Mouse (Mus musculus) midbrain, embryonic 14.5 days (tissue): ENCODE results near the gene Cdyl2. TPM values are rescaled to one million over a fixed set of nuclear protein-coding genes. Genes with fewer than 3 reads are reported as not detected.

ENCODE experiments used
- ATAC-seq: fragments of 200-750 bp; cut with Nextera tagmentation; 2 replicates; pipeline ENCODE4 v1.8.0; 2017; ENCODE audit warnings: moderate number of reproducible peaks, moderate library complexity; ENCODE audit not compliant: low FRiP score, low TSS enrichment
- DNase-seq: peaks from one replicate; pipeline ENCODE4 v3.0.0-alpha.2; 2015
- H3K27ac ChIP-seq: fragments of 300-500 bp; sonication (generic); replicated peaks from 2 replicates; pipeline ENCODE4 v1.5.1; 2014; ENCODE audit warnings: mild to moderate bottlenecking, low read depth, low read length, moderate library complexity
- H3K27me3 ChIP-seq: fragments of 300-500 bp; sonication (generic); 2 replicates; pipeline ENCODE4 v1.6.1; 2014; ENCODE audit warnings: low read length, control low read depth, mixed read lengths; ENCODE audit not compliant: control insufficient read depth, insufficient read depth
- H3K36me3 ChIP-seq: fragments of 300-500 bp; sonication (generic); 2 replicates; pipeline ENCODE4 v1.6.1; 2014; ENCODE audit warnings: low read length, control low read depth; ENCODE audit not compliant: control insufficient read depth, insufficient read depth
- H3K4me1 ChIP-seq: fragments of 300-500 bp; sonication (generic); 2 replicates; pipeline ENCODE4 v1.6.1; 2014; ENCODE audit warnings: mild to moderate bottlenecking, antibody characterized with exemption, low read length, control low read depth; ENCODE audit not compliant: control insufficient read depth, insufficient read depth
- H3K4me2 ChIP-seq: fragments of 300-500 bp; sonication (generic); 2 replicates; pipeline ENCODE4 v1.6.1; 2014; ENCODE audit warnings: mild to moderate bottlenecking, low read length, moderate library complexity
- H3K4me3 ChIP-seq: fragments of 300-500 bp; sonication (generic); replicated peaks from 2 replicates; pipeline ENCODE4 v1.5.1; 2014; ENCODE audit warnings: low read depth, low read length
- H3K9ac ChIP-seq: fragments of 300-500 bp; sonication (generic); replicated peaks from 2 replicates; pipeline ENCODE4 v1.6.1; 2014; ENCODE audit warnings: mild to moderate bottlenecking, low read length, moderate library complexity
- H3K9me3 ChIP-seq: fragments of 300-500 bp; sonication (generic); 2 replicates; pipeline ENCODE4 v1.6.1; 2016; ENCODE audit warnings: low read length, control low read depth, mixed read lengths; ENCODE audit not compliant: control insufficient read depth
- WGBS: fragments of 180-500 bp; shearing (Covaris S2); extraction: QIAGEN DNeasy Blood & Tissue Kit; methylation state at CpG from one replicate; pipeline ENCODE4 v1.1.7; 2014; 5-methylcytosine and 5-hydroxymethylcytosine counted together
- polyA plus RNA-seq: library from polyadenylated mRNA; unstranded; fragments of >200 nt; fragmentation: Nextera tagmentation; extraction: Ambion mirVana; gene quantifications from 2 replicates; pipeline ENCODE4 v1.2.1, GENCODE M21; 2014

The Cdyl2 gene
- polyA plus RNA-seq, 1 experiment from 2014 or later, result 10.3 TPM

DNA sequence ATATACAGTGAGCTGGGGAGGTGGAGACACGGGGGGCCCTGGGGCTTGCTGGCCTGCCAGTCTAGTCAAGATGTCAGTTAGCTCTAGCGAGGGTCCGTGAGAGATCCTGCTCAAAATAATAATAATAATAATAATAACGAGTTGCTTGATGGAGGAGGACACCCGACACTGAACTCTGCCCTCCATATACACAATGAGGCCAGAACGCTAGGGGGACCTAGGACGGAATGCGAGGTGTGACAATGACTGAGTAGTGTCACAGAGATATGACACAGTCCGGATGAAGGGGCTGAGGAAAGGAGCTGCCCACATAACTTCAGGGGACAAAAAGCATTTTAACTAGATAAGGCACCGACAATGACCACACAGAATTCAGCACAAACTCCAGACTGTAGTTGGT, 96.4 kb downstream of the Cdyl2 start:
- Histone ChIP-seq H3K27me3 (no peaks in the 10 kb centered on the region), H3K4me1 (no peaks in the 10 kb centered on the region), H3K9me3 (no peaks in the 10 kb centered on the region), H3K36me3 (no peaks in the 10 kb centered on the region), H3K4me3 (no peak overlapping the region), H3K27ac (no peak overlapping the region), H3K4me2 (no peak overlapping the region), H3K9ac (no peak overlapping the region)
- ATAC-seq, result no peak
- WGBS, result 89% methylated on average over 10 of the region's 10 CpGs
- no peak for DNase-seq

DNA sequence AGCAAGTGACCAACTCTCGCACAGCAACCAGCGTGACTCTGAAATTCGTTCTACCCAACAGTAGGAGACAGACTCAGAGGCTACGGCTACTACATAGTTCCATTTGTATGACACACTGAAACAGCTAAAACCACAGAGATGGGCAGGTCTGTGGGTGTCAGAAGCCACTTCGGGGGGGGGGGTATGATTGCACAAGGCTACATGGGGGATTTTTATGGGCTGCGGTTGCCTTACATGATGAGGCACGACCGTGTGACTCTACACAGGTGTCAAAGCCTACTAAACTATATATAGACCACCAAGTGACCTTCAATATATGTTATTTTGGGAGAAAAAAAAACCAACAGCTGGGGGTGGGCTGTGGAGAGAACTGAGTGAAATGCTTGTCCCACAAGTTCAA, 96.8 kb downstream of the Cdyl2 start:
- no peaks in the 10 kb centered on the region for H3K4me1 ChIP-seq
- H3K4me3 ChIP-seq, result no peak overlapping the region
- H3K9me3 ChIP-seq, result no peaks in the 10 kb centered on the region
- DNase-seq (no peak), ATAC-seq (no peak)
- no peak overlapping the region for H3K4me2 ChIP-seq
- 91% methylated on average over 8 of the region's 8 CpGs for WGBS
- no peak overlapping the region for H3K9ac ChIP-seq
- H3K27me3 ChIP-seq, result no peaks in the 10 kb centered on the region
- no peak overlapping the region for H3K27ac ChIP-seq
- H3K36me3 ChIP-seq, result no peaks in the 10 kb centered on the region

DNA sequence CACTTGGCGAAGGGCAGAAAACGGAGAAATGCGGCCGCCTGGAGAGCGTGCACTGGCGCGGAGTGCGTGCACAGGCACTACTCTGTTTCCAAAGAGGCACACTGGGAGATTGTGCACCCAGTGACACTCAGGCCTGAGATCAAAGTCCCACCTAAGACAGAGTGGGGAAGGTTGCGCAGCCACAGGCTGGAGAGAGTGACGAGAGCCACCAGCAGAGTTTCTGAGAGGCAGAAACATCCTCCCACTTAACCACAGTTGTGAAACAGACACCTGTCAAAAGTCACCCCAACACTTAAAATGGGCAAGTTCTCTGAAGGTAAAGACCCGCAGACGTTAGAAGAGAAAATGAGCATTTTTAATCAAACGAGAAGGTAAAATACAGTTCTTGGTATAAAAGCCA, 97.5 kb downstream of the Cdyl2 start:
- no peaks in the 10 kb centered on the region for H3K4me1 ChIP-seq
- ATAC-seq (no peak), DNase-seq (no peak)
- no peak overlapping the region for H3K9ac ChIP-seq
- no peaks in the 10 kb centered on the region for H3K27me3 ChIP-seq
- no peaks in the 10 kb centered on the region for H3K9me3 ChIP-seq
- H3K27ac ChIP-seq, result no peak overlapping the region
- no peaks in the 10 kb centered on the region for H3K36me3 ChIP-seq
- H3K4me3 ChIP-seq, result no peak overlapping the region
- WGBS, result 94% methylated on average over 13 of the region's 13 CpGs
- no peak overlapping the region for H3K4me2 ChIP-seq

DNA sequence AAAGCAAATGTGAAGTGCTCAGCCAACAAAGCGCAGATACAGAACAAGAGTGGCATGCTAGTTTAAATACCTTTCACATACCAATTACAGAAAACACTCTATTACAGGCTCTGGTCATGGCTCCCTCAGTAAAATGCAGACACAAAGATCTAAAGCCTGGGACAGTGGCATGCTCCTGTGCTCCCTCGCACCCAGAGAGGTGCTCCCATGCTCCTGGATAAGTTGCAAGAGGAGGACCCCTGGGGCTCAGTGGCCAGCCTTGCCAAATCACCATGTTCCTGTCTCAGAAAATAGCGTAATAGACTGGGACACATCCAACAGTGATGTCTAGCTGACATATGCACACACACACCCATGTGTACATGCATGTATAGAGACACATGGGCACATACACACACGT, 98.4 kb downstream of the Cdyl2 start:
- DNase-seq (no peak), ATAC-seq (no peak)
- Histone ChIP-seq H3K9ac (no peak overlapping the region), H3K4me3 (no peak overlapping the region), H3K27ac (no peak overlapping the region), H3K27me3 (no peaks in the 10 kb centered on the region), H3K4me1 (no peaks in the 10 kb centered on the region), H3K36me3 (no peaks in the 10 kb centered on the region), H3K9me3 (no peaks in the 10 kb centered on the region), H3K4me2 (no peak overlapping the region)
- 90% methylated on average over 4 of the region's 4 CpGs for WGBS

DNA sequence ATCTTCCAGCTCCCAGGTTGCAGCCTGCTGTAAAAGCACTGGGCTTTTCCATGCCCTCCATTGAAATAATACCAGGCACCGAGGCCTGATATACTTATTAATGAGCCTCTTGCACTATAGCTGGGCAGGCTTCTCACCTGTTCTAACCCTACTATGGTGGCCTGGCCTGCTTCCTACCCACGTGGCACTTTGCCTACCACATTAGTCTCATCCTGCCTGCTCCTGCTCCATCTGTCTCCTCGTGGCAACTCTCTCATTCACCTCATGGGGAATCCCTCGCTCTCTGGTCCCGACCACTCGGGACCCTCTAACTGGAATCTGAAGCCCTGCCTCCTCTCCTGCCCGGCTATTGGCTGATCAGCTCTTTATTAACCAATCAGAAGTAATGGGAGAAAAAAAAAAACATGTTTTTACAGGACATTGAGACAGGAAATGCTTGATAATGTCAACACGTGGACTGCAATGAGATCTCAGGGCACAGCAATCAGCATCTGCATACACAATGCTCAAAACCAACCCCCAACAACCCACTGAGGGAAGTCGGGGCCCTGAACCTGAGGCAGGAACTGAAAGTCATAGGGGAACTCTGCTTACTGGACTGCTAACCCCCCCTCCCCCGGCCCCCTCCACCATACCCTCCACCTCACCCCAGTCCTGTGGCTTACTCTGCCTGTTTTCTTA, 99.2 kb downstream of the Cdyl2 start:
- Histone ChIP-seq H3K27me3 (no peaks in the 10 kb centered on the region), H3K4me2 (no peak overlapping the region), H3K9me3 (no peaks in the 10 kb centered on the region), H3K27ac (no peak overlapping the region), H3K4me1 (no peaks in the 10 kb centered on the region), H3K36me3 (no peaks in the 10 kb centered on the region), H3K4me3 (no peak overlapping the region), H3K9ac (no peak overlapping the region)
- 76% methylated on average over 10 of the region's 10 CpGs for WGBS
- DNase-seq (no peak), ATAC-seq (no peak)

DNA sequence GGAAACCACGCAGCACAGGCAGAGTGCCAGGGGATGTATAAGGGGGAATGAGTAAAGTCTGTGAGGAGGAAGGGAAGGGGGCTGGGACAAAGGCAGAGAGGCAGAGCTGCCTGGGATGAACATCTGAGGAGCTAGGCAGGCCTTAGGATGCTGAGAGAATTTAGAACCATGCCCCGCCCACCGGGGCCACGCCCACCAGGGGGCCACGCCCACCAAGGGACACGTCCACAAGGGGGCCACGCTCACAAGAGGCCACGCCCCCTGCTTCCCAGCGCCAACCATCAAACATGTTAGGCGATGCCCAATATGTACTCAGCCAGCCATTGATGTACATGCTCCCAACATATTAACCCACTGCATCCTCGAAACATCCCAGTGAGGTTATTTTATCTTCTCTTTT, 102.7 kb downstream of the Cdyl2 start:
- DNase-seq (no peak), ATAC-seq (no peak)
- Histone ChIP-seq H3K9ac (no peak overlapping the region), H3K36me3 (no peaks in the 10 kb centered on the region), H3K4me1 (no peaks in the 10 kb centered on the region), H3K27me3 (no peaks in the 10 kb centered on the region), H3K4me2 (no peak overlapping the region), H3K9me3 (no peaks in the 10 kb centered on the region), H3K27ac (no peak overlapping the region), H3K4me3 (no peak overlapping the region)
- WGBS, result 39% methylated on average over 11 of the region's 11 CpGs

DNA sequence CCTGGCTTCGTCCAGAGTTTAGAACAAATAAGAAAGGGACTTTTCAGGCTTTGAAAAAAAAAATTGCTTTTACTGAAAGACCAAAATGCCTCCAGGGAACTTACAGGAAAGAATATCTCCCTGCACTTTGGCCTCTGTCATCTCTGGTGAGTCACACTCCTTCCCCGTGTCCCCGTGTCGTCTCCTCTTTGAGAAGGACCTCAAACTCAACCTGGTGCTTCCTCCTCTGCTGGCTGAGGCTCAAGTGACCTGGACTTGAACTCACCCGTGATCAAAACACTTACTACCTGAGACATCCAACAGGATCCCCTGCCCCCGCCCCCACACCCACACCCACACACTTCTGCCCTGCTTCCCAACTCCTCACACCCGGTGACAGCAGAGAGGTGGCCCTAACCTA, 103.8 kb downstream of the Cdyl2 start:
- no peak overlapping the region for H3K9ac ChIP-seq
- ATAC-seq (no peak), DNase-seq (no peak)
- no peaks in the 10 kb centered on the region for H3K27me3 ChIP-seq
- H3K4me3 ChIP-seq, result no peak overlapping the region
- 96% methylated on average over 7 of the region's 7 CpGs for WGBS
- H3K4me2 ChIP-seq, result no peak overlapping the region
- no peaks in the 10 kb centered on the region for H3K36me3 ChIP-seq
- H3K27ac ChIP-seq, result no peak overlapping the region
- H3K4me1 ChIP-seq, result no peaks in the 10 kb centered on the region
- H3K9me3 ChIP-seq, result no peaks in the 10 kb centered on the region

DNA sequence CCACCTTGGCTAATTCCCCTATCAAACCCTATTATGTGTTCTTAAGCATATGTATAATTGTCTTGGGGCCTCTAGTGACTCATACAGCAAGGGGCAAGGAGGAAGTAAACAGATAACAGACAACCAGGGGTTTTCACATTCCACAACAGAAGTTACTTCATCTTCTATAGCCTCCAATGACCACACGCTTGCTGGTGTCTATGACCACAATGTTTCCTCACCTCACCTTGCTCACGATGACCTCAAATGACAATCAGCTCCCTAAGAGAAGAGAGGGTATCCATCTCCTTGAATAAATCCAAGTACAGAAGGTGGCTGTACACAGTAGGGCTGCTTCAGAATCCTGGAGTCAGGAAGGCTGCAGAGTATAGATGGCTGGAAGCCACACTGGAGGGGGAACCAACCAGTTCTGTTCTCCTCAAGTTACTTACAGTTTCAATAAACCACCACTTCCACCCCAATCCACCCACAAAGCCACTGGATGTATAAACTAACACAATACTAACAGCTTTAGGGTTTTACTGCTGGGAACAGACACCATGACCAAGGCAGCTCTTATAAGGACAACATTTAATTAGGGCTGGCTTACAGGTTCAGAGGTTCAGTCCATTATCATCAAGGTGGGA, 104.8 kb downstream of the Cdyl2 start:
- Histone ChIP-seq H3K4me2 (no peak overlapping the region), H3K27me3 (no peaks in the 10 kb centered on the region), H3K4me1 (no peaks in the 10 kb centered on the region), H3K36me3 (no peaks in the 10 kb centered on the region), H3K9me3 (no peaks in the 10 kb centered on the region), H3K4me3 (no peak overlapping the region), H3K9ac (no peak overlapping the region), H3K27ac (no peak overlapping the region)
- 97% methylated on average over 2 of the region's 2 CpGs for WGBS
- no peak for ATAC-seq
- no peak for DNase-seq

DNA sequence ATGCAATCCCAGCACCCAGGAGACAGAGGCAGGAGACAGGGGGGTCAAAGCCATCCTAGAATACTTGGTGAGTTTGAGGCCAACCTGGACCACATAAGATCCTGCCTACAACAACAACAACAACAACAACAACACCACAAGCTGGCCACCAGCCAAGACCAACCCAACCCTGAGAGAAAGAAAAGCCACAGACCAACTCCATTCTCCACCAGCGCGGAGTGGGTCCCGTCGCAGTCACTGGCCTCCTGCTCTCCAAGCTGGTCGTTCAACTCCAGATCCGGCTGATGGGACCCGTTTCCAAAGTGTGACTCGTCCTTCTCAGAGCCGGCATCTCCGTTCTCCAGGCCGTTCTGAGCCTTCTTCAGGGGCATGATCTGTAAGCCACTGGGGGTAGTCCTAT, 109.2 kb downstream of the Cdyl2 start:
- no peak for DNase-seq
- Histone ChIP-seq H3K4me1 (no peaks in the 10 kb centered on the region), H3K4me3 (no peak overlapping the region), H3K27ac (no peak overlapping the region), H3K4me2 (no peak overlapping the region), H3K27me3 (no peaks in the 10 kb centered on the region), H3K36me3 (no peaks in the 10 kb centered on the region), H3K9ac (no peak overlapping the region), H3K9me3 (no peaks in the 10 kb centered on the region)
- 96% methylated on average over 11 of the region's 11 CpGs for WGBS
- ATAC-seq, result no peak
